Mouse (Mus musculus) lung, postnatal 14 days (tissue): ENCODE measurements around the gene Enpp7.

Source experiments
- DNase-seq: peaks from one replicate; pipeline ENCODE4 v3.0.0; 2021

The Enpp7 gene

GRCm38 (mm10) chr11:118987999-118988398 is at the start of gene Enpp7:
Gene Enpp7 (plus strand): TSS chr11:118988188.
- no peak for DNase-seq

DNA sequence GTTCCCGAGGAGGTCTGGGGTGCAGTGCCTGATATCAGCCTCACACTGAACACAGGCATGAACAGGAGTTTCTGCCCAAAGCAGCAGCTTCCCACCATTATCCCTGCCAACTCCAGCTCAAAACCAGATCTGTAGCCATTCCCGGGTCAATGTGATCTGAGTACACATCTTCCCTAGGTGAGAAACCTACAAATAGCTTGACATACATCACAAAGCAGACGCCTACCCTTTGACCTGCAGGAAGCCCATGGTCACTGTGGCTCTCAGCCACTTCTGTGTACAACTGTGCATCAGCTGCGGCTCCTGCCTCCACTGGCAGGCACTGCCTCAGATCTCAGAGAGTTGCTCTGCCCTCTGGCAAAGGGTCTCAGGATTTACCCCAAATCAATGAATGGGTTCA is 48.3 kb upstream of the Enpp7 start:
- no peak for DNase-seq

- DNase-seq, result no peak
Measured at GRCm38 (mm10) chr11:118940539-118940938, 47.4 kb upstream of the Enpp7 start.

- DNase-seq, result no peak
Measured at GRCm38 (mm10) chr11:118941268-118941667, 46.7 kb upstream of the Enpp7 start.

- no peak for DNase-seq
Measured at GRCm38 (mm10) chr11:118945868-118946267, 42.1 kb upstream of the Enpp7 start.

DNA sequence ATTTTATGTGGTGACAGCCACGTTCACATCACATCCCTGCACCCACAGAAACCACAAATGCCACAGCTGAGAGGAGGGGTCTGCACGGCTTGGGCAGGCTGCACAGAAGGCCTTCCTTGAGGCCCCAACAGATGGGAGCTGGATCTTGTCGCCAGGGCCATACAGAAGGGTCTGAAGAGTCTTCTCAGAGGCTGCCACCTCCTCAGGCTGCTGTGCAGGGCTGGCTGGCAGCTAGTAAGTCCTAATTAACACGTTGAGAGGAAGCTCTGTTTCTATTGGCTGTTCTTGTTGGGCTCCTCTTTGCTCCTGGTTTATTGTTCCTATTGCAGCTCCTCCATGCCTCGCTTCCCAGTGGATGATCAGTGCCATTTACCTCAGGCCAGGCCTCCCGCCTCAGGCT is 33.0 kb upstream of the Enpp7 start:
- no peak for DNase-seq

GRCm38 (mm10) chr11:118957070-118957471 is 30.9 kb upstream of the Enpp7 start:
- DNase-seq, result peak; percentile 44

GRCm38 (mm10) chr11:118960649-118961048 is 27.3 kb upstream of the Enpp7 start:
- no peak for DNase-seq

- no peak for DNase-seq
Measured at GRCm38 (mm10) chr11:118962478-118962877, 25.5 kb upstream of the Enpp7 start.

DNA sequence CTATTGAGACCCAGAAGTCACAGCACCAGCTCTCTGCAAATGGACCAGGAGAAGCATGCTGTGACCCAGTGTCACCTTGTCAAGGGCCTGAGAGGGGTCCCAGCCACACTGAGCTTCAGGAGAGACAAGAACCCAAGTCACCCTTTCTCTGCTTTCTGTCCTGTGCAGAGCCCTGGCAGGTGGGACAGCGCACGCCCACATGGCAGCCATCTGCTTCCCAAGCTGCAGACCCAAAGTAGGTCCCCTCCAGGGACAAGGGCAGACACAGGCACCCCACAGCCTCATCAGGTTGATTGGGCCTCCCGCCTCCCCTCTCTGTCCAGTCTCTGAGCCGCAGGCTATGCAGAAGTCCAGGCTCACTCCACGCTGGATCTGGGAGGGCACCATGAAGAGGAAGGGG is 24.1 kb upstream of the Enpp7 start:
- no peak for DNase-seq

- DNase-seq, result no peak
Measured at GRCm38 (mm10) chr11:118965078-118965477, 22.9 kb upstream of the Enpp7 start.

- peak; percentile 45 for DNase-seq
Measured at GRCm38 (mm10) chr11:118971470-118972034, 16.4 kb upstream of the Enpp7 start.

DNA sequence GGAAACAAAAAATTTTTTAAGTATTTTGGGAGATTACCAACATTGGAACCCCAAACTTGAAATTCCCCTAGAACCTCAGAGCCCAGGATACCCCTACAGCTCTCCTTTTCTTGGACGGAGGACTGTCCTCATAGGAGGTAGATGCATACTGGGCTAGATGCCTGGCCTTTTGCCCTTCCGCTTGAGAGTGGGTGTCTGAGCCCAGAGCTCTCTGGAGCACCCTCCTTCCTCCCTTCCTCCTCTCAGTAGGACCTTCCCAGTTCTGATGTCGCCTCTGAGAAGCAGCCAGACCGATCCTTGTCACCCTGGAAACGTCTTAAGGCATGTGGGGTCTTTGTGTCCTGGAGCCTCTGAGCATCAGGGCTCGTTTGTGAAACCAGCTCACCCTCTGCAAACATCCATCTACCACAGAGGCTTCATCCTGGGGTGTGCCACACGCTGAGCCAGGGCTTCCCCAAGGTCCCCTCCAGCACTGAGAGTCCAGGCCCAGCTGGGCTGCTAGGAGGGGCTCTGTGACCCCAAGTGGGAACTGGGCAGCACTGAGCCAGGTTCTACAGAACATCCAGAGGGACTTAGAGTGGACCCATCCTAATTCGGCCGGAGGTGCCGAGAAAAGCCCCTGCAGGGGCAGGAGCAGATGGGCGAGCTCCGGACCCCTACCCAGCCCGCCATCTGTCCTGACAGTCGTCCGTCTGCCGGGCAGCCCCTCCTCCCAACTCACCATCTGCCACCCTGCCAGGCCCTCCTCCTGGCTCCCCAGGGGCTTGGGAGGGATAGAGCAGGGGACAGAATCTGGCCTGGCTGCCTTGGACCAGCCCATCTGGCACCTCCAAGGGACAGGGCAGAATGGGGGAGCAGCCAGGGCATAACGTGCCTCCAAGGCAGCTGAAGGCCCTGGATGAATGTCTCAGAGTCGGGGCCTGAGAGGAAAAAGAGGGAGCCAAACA is 15.3 kb upstream of the Enpp7 start:
- DNase-seq, result no peak

GRCm38 (mm10) chr11:118974340-118974739 is 13.6 kb upstream of the Enpp7 start:
- no peak for DNase-seq

- DNase-seq, result peak; percentile 76
Measured at GRCm38 (mm10) chr11:118975427-118975826, 12.6 kb upstream of the Enpp7 start.

- DNase-seq, result no peak
Measured at GRCm38 (mm10) chr11:118975917-118976316, 12.1 kb upstream of the Enpp7 start.

GRCm38 (mm10) chr11:118980388-118980787 is 7.6 kb upstream of the Enpp7 start:
- DNase-seq, result no peak

- no peak for DNase-seq
Measured at GRCm38 (mm10) chr11:118981012-118981776, 6.8 kb upstream of the Enpp7 start.

DNA sequence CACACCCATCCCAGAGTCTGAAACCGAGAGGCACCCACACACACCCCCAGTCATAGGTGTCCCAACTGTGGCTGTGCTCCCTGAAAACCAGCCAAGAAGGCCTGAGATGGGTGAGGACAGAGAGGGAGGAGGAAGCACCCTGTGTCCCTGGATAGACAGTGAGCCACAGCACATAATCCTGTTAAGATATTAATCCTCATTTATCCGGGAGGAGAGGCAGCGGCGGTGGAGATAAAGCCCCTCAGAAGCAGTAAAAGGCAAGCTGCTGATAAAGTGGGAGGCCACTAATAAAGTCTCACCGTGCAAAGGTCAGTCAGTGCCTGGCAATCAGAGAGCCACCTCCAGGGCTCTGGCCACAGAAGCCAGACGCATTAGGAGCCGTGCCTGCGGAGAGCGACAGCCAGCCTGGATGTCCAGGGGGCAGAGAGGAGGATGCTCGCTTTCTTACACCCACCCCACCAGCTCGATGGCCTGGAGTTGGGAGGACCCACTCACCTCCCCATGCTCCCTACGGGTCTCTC is 5.3 kb upstream of the Enpp7 start:
- DNase-seq, result no peak

DNA sequence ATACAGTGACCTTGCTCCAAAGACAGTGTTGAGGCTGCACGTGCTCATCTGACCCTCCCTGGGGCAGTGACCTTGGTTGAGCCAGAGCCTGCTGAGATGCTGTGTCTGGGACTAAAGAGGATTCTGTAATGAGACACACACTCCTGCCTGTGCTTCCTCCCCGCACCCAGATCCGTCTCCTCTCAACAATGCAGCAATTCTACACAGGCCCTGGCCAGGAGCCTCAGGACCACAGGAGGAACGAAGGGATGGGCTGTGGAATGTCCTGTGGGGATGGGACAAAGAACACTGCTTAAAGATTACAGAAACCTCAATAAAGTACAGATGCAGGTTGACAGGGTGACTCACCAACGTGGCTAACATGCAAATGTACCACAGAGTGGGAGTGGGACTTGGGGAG is 2.4 kb upstream of the Enpp7 start:
- no peak for DNase-seq

- DNase-seq, result no peak
Measured at GRCm38 (mm10) chr11:118992781-118993180, 4.8 kb downstream of the Enpp7 start.

GRCm38 (mm10) chr11:118995448-118995847 is 7.5 kb downstream of the Enpp7 start:
- DNase-seq, result no peak

- DNase-seq, result no peak
Measured at GRCm38 (mm10) chr11:118997182-118997581, 9.2 kb downstream of the Enpp7 start.
